Mouse (Mus musculus) left cerebral cortex, adult 6 months (tissue): Measurements from ENCODE around the gene Pbp2. TPM values are rescaled to one million over a fixed set of nuclear protein-coding genes. Genes with fewer than 3 reads are reported as not detected.

Source experiments
- long read RNA-seq, 2 experiments: library from polyadenylated mRNA; unstranded; transcript quantifications; one replicate each; pipeline ENCODE4 v2.0.0; 2019 to 2020
- polyA plus RNA-seq: library from polyadenylated mRNA; unstranded; fragments of <200 nt; fragmentation: Nextera tagmentation; gene quantifications from 2 replicates; pipeline ENCODE4 v1.2.3, GENCODE M21; 2021

Pbp2 gene
- 0.09 TPM in 1 of 2 replicates, not detected in the other for polyA plus RNA-seq
- long read RNA-seq, experiment 1: 0 reads
- long read RNA-seq, experiment 2: 0 reads

GRCm38 (mm10) chr6:135310305-135310704 is at the start of gene Pbp2:
TSS of gene Pbp2 (minus strand) at chr6:135310405.

Other genes starting within 250 kb of the Pbp2 start
- 0.13 TPM in 1 of 2 replicates, not detected in the other for gene Gprc5a, start 244.8 kb downstream of the Pbp2 start, polyA plus RNA-seq
- not detected in 2 replicates for gene Gprc5d, start 192.1 kb downstream of the Pbp2 start, polyA plus RNA-seq
- 98.8 and 108 TPM in 2 replicates for gene Fam234b, start 112.4 kb downstream of the Pbp2 start, polyA plus RNA-seq
- 23.3 and 52.5 TPM in 2 replicates for gene Hebp1, start 112.4 kb downstream of the Pbp2 start, polyA plus RNA-seq
- gene Gsg1, start 56.1 kb downstream of the Pbp2 start, polyA plus RNA-seq: 0.72 and 0.82 TPM in 2 replicates
- 0.18 and 0.29 TPM in 2 replicates for gene Emp1, start 52.1 kb upstream of the Pbp2 start, polyA plus RNA-seq